Comparison of ENCODE assay signal across 10 mouse cellular contexts in the genomic region with DNA sequence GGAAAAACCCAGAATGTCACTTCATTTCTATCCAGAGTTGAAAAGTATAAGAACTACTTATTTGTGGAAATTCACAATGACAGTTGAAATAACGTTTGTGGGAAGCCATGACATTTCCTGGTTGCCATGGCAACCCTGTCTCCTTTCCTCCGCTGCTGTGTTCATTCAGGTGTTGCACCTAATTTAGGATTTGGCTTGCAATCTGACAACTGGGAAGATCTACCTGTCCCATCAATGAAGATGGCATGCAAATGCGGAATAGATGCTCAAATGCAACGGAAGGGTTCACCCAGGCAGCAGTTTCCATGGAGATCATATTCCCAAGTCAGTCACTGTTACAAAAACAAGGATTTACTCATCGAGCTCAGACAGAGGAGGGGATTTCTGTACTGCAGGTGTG.
DNase-seq lines count a peak whose midpoint lies in the region.
"Had no signal": no experiment of that assay in that cellular context is flagged by ENCODE, and none has a peak within 500 bp of the region (broad histone marks: within the 10 kb centered on the region; RNA-seq: fewer than 3 reads in every experiment).

No protein-coding gene starts in this region.

- intact Hi-C loops in left cerebral cortex, postnatal 25 days (cut with DNase I) = no loop called here
- intact Hi-C loops in left cerebral cortex, postnatal 4 days (cut with DNase I) = no loop called here

- DNase-seq in cerebellum, postnatal 14 days = peak; percentile 7 to 9
- no peak for DNase-seq in cerebellum, postnatal 25 days
- DNase-seq in left cerebral cortex, postnatal 25 days (ENCODE audit: low spot score in 2 of 2) = peak; percentile 6 to 12
- DNase-seq in left cerebral cortex, postnatal 4 days = no peak
- DNase-seq in layer of hippocampus, adult 9-10 months (ENCODE audit: low spot score) = peak; percentile 6
- peak; percentile 69 for DNase-seq in thymus, postnatal 0 days (ENCODE audit: low spot score)
- DNase-seq in spleen, postnatal 14 days (ENCODE audit: low spot score in 2 of 2) = no peak
- DNase-seq in lung, postnatal 10 days = no peak
- DNase-seq: cerebellum, adult 11 months; kidney, postnatal 10 days had no signal

Comparison
In these comparisons a context has a peak if more than half of its experiments do, and no peak if none do; other contexts are left out.
1. DNase-seq: peak in cerebellum, postnatal 14 days (2 of 2), left cerebral cortex, postnatal 25 days (2 of 2), layer of hippocampus, adult 9-10 months (single experiment) and thymus, postnatal 0 days (single experiment); none in cerebellum, postnatal 25 days (0 of 2), left cerebral cortex, postnatal 4 days (single experiment), spleen, postnatal 14 days (0 of 2) and lung, postnatal 10 days (single experiment).